In the genomic region with DNA sequence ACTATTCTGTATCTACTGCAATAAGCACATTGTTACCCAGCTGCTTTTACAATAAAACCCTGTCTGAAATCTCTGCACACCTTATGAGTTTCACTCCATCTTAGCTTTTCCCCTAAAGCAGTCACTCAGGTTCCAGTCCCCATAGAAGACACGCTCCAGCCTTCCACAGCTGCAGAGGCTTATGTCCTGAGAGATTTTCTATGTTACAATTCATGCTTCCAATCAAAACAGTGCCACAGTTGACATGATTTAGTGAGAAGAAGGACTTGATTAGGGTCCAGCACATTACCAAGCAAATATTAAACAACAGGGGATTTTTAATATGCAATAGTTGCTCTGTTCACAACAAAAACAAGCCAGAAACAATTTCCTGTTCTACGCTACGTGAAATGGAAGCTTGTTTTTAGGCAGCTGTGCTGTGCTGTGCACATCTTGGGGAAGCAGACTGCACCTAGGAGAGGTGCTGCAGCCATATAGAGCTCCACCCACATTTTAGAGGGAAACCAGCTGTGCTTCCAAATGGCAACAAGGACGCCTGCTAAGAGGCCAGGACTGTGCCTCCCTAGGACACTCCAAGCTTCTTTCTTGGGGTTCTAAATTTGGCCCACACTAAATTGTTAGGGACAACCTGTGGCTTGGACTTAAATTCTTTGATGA, we compare ENCODE assay signal across 19 mouse cellular contexts.
DNase-seq lines count a peak whose midpoint lies in the region; ATAC-seq lines count a peak whose summit lies in the region.
"Had no signal": no experiment of that assay in that cellular context is flagged by ENCODE, and none has a peak within 500 bp of the region (broad histone marks: within the 10 kb centered on the region; RNA-seq: fewer than 3 reads in every experiment).

No protein-coding gene starts in this region.

- no peaks in the 10 kb centered on the region for H3K9me3 ChIP-seq in heart, embryonic 16.5 days (replicated peaks; ENCODE audit: control insufficient read depth, low read length)
- no peaks in the 10 kb centered on the region for H3K9me3 ChIP-seq in heart, embryonic 11.5 days (replicated peaks; ENCODE audit: control insufficient read depth, low read length)
- H3K9me3 ChIP-seq in lung, embryonic 15.5 days = no peaks in the 10 kb centered on the region
- no peaks in the 10 kb centered on the region for H3K9me3 ChIP-seq in limb, embryonic 11.5 days (ENCODE audit: control insufficient read depth, low read length)
- H3K9me3 ChIP-seq in stomach, embryonic 16.5 days (replicated peaks; ENCODE audit: control insufficient read depth, low read length) = no peaks in the 10 kb centered on the region
- H3K9me3 ChIP-seq: liver, embryonic 13.5 days; midbrain, embryonic 12.5 days had no signal

- no peak overlapping the region for H3K4me2 ChIP-seq in heart, embryonic 16.5 days (ENCODE audit: low read depth, low read length)
- H3K4me2 ChIP-seq in heart, embryonic 11.5 days = no peak overlapping the region
- no peak overlapping the region for H3K4me2 ChIP-seq in lung, embryonic 15.5 days
- H3K4me2 ChIP-seq in limb, embryonic 11.5 days (ENCODE audit: low read depth, severe bottlenecking) = no peak overlapping the region
- H3K4me2 ChIP-seq in stomach, embryonic 16.5 days (ENCODE audit: low read depth, low read length) = no peak overlapping the region
- H3K4me2 ChIP-seq: liver, embryonic 13.5 days; midbrain, embryonic 12.5 days had no signal

- no peaks in the 10 kb centered on the region for H3K36me3 ChIP-seq in heart, embryonic 16.5 days (ENCODE audit: control insufficient read depth, insufficient read depth)
- no peaks in the 10 kb centered on the region for H3K36me3 ChIP-seq in heart, embryonic 11.5 days (ENCODE audit: control insufficient read depth, insufficient read depth, low read length)
- no peaks in the 10 kb centered on the region for H3K36me3 ChIP-seq in lung, embryonic 15.5 days
- no peaks in the 10 kb centered on the region for H3K36me3 ChIP-seq in limb, embryonic 11.5 days (ENCODE audit: control insufficient read depth, insufficient read depth, low read length)
- H3K36me3 ChIP-seq in stomach, embryonic 16.5 days (ENCODE audit: control insufficient read depth, insufficient read depth, low read length) = no peaks in the 10 kb centered on the region
- H3K36me3 ChIP-seq: liver, embryonic 13.5 days; midbrain, embryonic 12.5 days had no signal

- H3K4me3 ChIP-seq in heart, embryonic 16.5 days (ENCODE audit: low read length) = no peak overlapping the region
- H3K4me3 ChIP-seq in heart, embryonic 11.5 days (ENCODE audit: low read depth, low read length) = no peak overlapping the region
- no peak overlapping the region for H3K4me3 ChIP-seq in lung, embryonic 15.5 days
- H3K4me3 ChIP-seq in limb, embryonic 11.5 days (ENCODE audit: low read depth, low read length) = no peak overlapping the region
- H3K4me3 ChIP-seq in stomach, embryonic 16.5 days (replicated peaks; ENCODE audit: low read length) = no peak overlapping the region
- H3K4me3 ChIP-seq: erythroblast, embryonic 14.5 days; layer of hippocampus, adult 2 months; left cerebral cortex, adult 2 months; liver, embryonic 13.5 days; midbrain, embryonic 12.5 days; myocyte had no signal

- H3K27ac ChIP-seq in heart, embryonic 16.5 days (ENCODE audit: low read length) = no peak overlapping the region
- H3K27ac ChIP-seq in heart, embryonic 11.5 days (ENCODE audit: low read depth, low read length) = no peak overlapping the region
- H3K27ac ChIP-seq in lung, embryonic 15.5 days = peak overlapping the region; percentile 19
- H3K27ac ChIP-seq in limb, embryonic 11.5 days (replicated peaks; ENCODE audit: low read depth, low read length) = peak overlapping the region; percentile 82
- H3K27ac ChIP-seq in stomach, embryonic 16.5 days (ENCODE audit: low read length) = peak overlapping the region; percentile 63
- H3K27ac ChIP-seq: layer of hippocampus, adult 2 months; left cerebral cortex, adult 2 months; liver, embryonic 13.5 days; midbrain, embryonic 12.5 days had no signal

- peaks cover 23% of the 10 kb centered on the region for H3K4me1 ChIP-seq in heart, embryonic 16.5 days (ENCODE audit: control insufficient read depth, insufficient read depth, low read length)
- peaks cover 9% of the 10 kb centered on the region for H3K4me1 ChIP-seq in heart, embryonic 11.5 days (ENCODE audit: control insufficient read depth, insufficient read depth, low read length)
- peaks cover 35% of the 10 kb centered on the region for H3K4me1 ChIP-seq in lung, embryonic 15.5 days
- H3K4me1 ChIP-seq in limb, embryonic 11.5 days (ENCODE audit: control insufficient read depth, insufficient read depth, low read length) = peaks cover 23% of the 10 kb centered on the region
- peaks cover 3% of the 10 kb centered on the region; the same call in 1 of the 2 replicates for H3K4me1 ChIP-seq in stomach, embryonic 16.5 days (ENCODE audit: control insufficient read depth, insufficient read depth, low read length)
- H3K4me1 ChIP-seq: liver, embryonic 13.5 days; midbrain, embryonic 12.5 days had no signal

- H3K27me3 ChIP-seq in heart, embryonic 16.5 days (ENCODE audit: control insufficient read depth, insufficient read depth, low read length) = no peaks in the 10 kb centered on the region
- H3K27me3 ChIP-seq in heart, embryonic 11.5 days (ENCODE audit: control insufficient read depth, insufficient read depth, low read length) = no peaks in the 10 kb centered on the region
- H3K27me3 ChIP-seq in lung, embryonic 15.5 days = no peaks in the 10 kb centered on the region
- H3K27me3 ChIP-seq in limb, embryonic 11.5 days (ENCODE audit: control insufficient read depth, insufficient read depth, low read length) = no peaks in the 10 kb centered on the region
- no peaks in the 10 kb centered on the region for H3K27me3 ChIP-seq in stomach, embryonic 16.5 days (ENCODE audit: control insufficient read depth, insufficient read depth, low read length)
- H3K27me3 ChIP-seq: liver, embryonic 13.5 days; midbrain, embryonic 12.5 days had no signal

- peak overlapping the region; percentile 29; the same call in 1 of the 2 replicates for H3K9ac ChIP-seq in heart, embryonic 16.5 days (ENCODE audit: low read length)
- no peak overlapping the region for H3K9ac ChIP-seq in heart, embryonic 11.5 days (ENCODE audit: low read depth, low read length)
- no peak overlapping the region for H3K9ac ChIP-seq in lung, embryonic 15.5 days
- no peak overlapping the region for H3K9ac ChIP-seq in limb, embryonic 11.5 days (ENCODE audit: low read length)
- H3K9ac ChIP-seq in stomach, embryonic 16.5 days (ENCODE audit: low read length) = no peak overlapping the region
- H3K9ac ChIP-seq: forebrain, postnatal 0 days; liver, embryonic 13.5 days; midbrain, embryonic 12.5 days had no signal

- intact Hi-C loops in left cerebral cortex, postnatal 10 days (cut with DNase I) = loop anchor here (10.0 kb wide), 1 partner anchor 639 kb away; no protein-coding TSS in a partner anchor

- no peak for ATAC-seq in heart, embryonic 16.5 days (replicated peaks; ENCODE audit: extremely low read depth, insufficient read depth, low FRiP score)
- no peak for ATAC-seq in heart, embryonic 11.5 days (replicated peaks; ENCODE audit: insufficient number of reproducible peaks, low FRiP score, low TSS enrichment)
- ATAC-seq in lung, embryonic 15.5 days (ENCODE audit: borderline replicate concordance, extremely low read depth, low FRiP score, low TSS enrichment) = no peak
- peak; percentile 74 for ATAC-seq in limb, embryonic 11.5 days (ENCODE audit: insufficient number of reproducible peaks, low FRiP score, low TSS enrichment, low read depth)
- no peak for ATAC-seq in stomach, embryonic 16.5 days (ENCODE audit: insufficient read depth, low FRiP score)
- ATAC-seq: CD4-positive, CD25-positive, alpha-beta regulatory T cell, adult 4 months had no signal

- DNase-seq in lung, postnatal 4 days = no peak
- peak; percentile 60 for DNase-seq in limb, embryonic 11.5 days (ENCODE audit: low spot score)
- DNase-seq in left cerebral cortex, postnatal 10 days (ENCODE audit: extremely low spot score in 1 of 2, low spot score in 2 of 2) = no peak
- DNase-seq in thymus, postnatal 14 days = no peak
- DNase-seq: cerebellum, adult 2 months; liver, embryonic 13.5 days; retina, postnatal 1 day; thymus, postnatal 4 days had no signal

- 72% methylated on average over 4 of the region's 4 CpGs for WGBS in heart, embryonic 16.5 days
- WGBS in heart, embryonic 11.5 days (ENCODE audit: insufficient replicate concordance) = 69% methylated on average over 4 of the region's 4 CpGs
- 58% methylated on average over 4 of the region's 4 CpGs for WGBS in lung, embryonic 15.5 days
- WGBS in limb, embryonic 11.5 days = 20% methylated on average over 4 of the region's 4 CpGs
- 55% methylated on average over 4 of the region's 4 CpGs for WGBS in stomach, embryonic 16.5 days

Comparison
In these comparisons a context has a peak if more than half of its experiments do, and no peak if none do; other contexts are left out.
1. H3K27ac ChIP-seq: peak in lung, embryonic 15.5 days (single experiment), limb, embryonic 11.5 days (single experiment) and stomach, embryonic 16.5 days (single experiment); none in heart, embryonic 16.5 days (single experiment) and heart, embryonic 11.5 days (single experiment).